Mouse (Mus musculus) layer of hippocampus, adult 2 months (tissue): ENCODE data around the gene Ppp2r5e. TPM values are rescaled to one million over a fixed set of nuclear protein-coding genes. Genes with fewer than 3 reads are reported as not detected.
A peak's percentile ranks its signal among the peaks of the same experiment; 100 is the strongest.

Experiments
- DNase-seq, 2 experiments: peaks; one replicate each; pipeline ENCODE4 v3.0.0; 2022; ENCODE audit warnings: low spot score in 2 of 2
- H3K27ac ChIP-seq: fragments of 200-600 bp; 2 replicates; pipeline ENCODE4 v1.8.1; 2022
- H3K4me3 ChIP-seq: fragments of 200-600 bp; 2 replicates; pipeline ENCODE4 v1.8.1; 2022; ENCODE audit warnings: mild to moderate bottlenecking
- CTCF ChIP-seq: fragments of 200-600 bp; conservative IDR thresholded peaks from 2 replicates; pipeline ENCODE4 v1.8.1; 2022; ENCODE audit warnings: antibody characterized with exemption, mild to moderate bottlenecking, moderate library complexity
- total RNA-seq, 2 experiments: library from RNA; stranded (reverse); gene quantifications; 2 replicates each; pipeline ENCODE4 v1.2.3; 2021

Ppp2r5e gene
- total RNA-seq, 2 experiments from 2014 or later = 79.1 to 80.1 TPM

DNA sequence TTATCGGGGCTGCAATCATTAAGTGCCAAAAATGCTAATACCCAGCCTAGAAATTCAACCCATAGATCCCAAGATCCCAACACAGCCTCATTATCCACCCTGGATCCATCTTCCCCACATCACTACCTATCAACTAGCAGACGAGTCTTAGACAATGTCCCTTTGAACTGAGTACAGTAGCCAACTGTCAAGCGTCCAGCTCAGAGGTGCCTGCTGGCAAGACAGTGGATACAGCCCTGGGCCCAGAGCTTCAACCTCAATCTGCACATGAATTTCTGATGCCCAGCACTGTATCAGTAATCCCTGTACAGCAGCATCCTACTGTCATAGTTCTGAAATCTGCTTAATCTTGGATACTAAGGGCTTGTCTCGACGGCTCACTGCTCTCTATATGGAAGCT is 30.3 kb downstream of the Ppp2r5e start:
- TF ChIP-seq CTCF = no peak
- H3K27ac ChIP-seq = no peak overlapping the region

DNA sequence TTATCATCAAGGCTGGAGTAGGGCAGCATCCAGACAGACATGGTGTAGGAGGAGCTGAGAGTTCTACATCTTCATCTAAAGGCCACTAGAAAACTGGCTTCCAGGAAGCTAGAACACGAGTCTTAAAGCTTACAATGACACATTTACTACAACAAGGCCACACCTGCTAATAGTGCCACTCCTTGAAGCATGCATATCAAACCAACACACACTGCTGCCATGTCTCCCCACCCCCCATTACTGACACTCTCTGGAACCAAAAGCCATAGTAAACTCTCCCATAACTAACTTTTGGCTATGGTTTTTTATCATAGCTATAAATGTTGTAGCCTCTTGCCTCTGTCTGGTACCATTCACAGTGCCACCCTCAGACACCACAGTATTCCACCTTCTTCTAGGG is 31.5 kb downstream of the Ppp2r5e start:
- no peak overlapping the region for H3K27ac ChIP-seq
- no peak for TF ChIP-seq CTCF
- no peak for DNase-seq
- no peak overlapping the region for H3K4me3 ChIP-seq

More for the DNA sequence above, 30.3 kb downstream of the Ppp2r5e start:
- no peak overlapping the region for H3K4me3 ChIP-seq
- DNase-seq = no peak

- H3K4me3 ChIP-seq = no peak overlapping the region
- no peak for TF ChIP-seq CTCF
- DNase-seq = no peak
- no peak overlapping the region for H3K27ac ChIP-seq
These were observed 32.9 kb downstream of the Ppp2r5e start for GRCm38 (mm10) chr12:75562996-75563618.

DNA sequence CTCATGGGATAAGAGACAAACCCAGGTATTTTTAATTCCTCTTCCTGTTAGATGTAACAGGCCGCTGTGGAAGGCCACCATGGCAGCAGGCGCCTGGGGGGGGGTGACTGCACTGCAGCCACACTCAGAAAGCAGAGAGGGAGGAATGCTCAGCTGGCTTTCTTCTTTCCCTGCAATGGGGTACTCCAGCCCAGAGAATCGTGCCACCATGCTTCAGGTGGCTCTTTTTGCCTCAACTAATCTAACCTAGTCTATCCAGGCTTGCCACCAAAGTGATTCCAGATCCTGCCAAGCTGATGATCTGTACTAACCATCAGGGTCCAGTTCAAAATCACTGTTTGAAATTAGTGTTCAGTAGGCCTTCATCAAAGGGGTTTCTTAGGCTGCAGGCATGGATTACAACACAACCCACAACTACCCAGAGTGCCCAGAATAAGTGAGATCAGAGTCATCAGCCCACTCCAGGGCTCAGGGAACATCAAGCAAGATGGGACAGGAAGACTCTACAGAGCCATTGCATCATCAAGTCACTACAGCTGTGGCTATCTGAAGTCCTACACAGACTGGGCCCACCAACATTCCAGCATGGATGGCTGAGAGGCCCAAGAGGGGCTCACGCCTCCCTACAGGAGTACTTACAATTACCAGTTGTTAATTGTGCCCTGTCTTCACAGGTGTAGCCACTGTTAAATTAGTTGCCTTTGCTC is 35.2 kb downstream of the Ppp2r5e start:
- no peak for TF ChIP-seq CTCF
- Histone ChIP-seq H3K4me3 (no peak overlapping the region), H3K27ac (no peak overlapping the region)
- DNase-seq = no peak

DNA sequence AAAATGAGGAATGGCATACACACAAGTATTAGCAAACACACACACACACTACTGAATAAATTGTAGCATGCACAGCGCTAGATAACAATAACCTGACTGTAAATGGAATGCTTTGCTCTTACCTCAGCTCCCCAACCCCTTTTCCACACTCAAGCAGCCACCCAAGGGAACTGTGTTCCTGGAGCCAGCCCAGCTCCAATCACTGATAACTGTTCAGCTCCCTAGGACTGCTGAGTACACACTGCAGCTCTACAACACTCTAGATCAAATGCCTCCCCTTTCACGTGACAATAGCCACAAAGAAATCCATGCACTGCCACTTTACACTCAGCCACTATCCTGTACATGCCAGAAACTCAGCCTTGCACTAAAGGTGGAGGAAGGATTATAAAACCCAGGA is 36.8 kb downstream of the Ppp2r5e start:
- Histone ChIP-seq H3K4me3 (no peak overlapping the region), H3K27ac (no peak overlapping the region)
- no peak for TF ChIP-seq CTCF
- no peak for DNase-seq

GRCm38 (mm10) chr12:75557813-75558212 is 38.2 kb downstream of the Ppp2r5e start:
- TF ChIP-seq CTCF = no peak
- no peak for DNase-seq
- H3K27ac ChIP-seq = peak overlapping the region; percentile 14; the same call in 1 of the 2 replicates
- H3K4me3 ChIP-seq = no peak overlapping the region

DNA sequence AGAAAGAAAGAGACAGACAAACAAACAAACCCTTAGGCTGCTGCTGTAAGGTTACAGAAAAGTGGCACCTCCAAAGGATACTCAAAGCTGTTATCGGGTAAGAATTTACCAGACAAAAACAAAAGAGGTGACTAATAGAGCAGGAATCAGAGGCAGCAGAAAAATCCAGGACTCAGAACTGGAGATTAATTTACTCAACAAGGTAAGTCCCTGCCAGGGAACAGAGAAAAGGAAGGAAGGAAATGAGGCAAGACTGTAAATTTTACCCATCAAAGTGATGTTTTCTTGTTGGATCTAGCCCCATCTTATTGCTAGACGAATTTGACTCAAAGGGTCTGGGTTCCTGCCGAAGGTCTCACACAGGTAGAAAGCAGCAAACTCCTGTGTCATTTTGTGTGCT is 41.0 kb downstream of the Ppp2r5e start:
- no peak for DNase-seq
- Histone ChIP-seq H3K4me3 (no peak overlapping the region), H3K27ac (no peak overlapping the region)
- no peak for TF ChIP-seq CTCF

DNA sequence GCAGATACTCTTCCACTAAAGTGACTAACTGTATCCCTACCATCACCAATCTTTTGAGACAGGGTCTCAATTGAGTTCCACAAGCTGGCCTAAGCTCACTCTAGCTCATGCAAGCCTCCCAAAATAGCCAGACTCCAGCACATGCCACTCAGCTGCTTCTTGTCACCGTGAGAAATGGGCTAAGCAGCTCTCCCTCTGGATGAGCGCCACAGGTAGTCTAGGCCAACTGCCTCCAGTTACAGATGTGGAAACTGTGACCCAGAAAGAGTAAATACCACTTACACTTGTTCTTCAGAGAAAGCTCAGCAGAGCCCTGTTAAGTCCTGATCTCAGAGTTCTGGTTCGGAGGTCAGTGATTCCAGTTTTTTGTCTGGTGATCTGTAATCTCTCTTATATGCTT is 43.7 kb downstream of the Ppp2r5e start:
- Histone ChIP-seq H3K27ac (no peak overlapping the region), H3K4me3 (no peak overlapping the region)
- TF ChIP-seq CTCF = no peak
- DNase-seq = no peak

DNA sequence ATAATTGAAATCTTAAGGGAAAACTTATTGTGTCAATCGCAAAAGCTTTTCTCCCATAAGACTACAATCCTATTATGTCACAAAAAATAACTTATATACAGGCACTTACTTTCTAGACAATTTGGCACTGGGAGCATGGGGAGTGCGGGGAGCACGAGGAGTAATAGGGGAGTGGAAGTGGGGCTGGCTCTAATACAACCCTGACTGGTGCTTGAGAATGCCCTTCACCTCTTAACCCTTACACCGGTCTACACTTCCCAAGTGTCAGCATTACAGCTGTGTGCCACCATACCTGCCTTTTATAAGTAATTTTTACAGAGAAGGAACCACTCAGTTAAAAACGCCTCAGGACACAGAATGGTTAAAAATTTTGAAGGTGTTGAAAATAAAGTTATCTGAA is 44.4 kb downstream of the Ppp2r5e start:
- TF ChIP-seq CTCF = no peak
- no peak for DNase-seq
- no peak overlapping the region for H3K4me3 ChIP-seq
- H3K27ac ChIP-seq = no peak overlapping the region

DNA sequence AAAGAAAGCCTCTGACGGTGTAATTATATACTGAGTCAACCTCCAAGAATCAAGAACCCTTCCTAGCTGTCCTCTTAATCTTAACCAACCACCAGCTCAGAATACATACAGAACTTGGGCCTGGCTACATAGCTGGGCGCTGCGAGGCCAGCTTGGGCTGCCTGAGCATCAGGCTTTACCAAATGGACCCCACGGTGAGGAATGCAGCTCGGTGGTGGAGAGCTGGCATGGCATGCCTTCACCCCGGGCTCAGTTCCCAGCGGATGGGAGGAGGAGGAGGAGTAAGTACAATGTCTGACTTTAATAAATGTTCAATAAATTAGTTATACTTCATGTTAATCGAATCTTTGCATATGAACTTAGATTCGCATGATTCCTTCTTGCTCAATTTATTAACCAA is 47.0 kb downstream of the Ppp2r5e start:
- Histone ChIP-seq H3K27ac (no peak overlapping the region), H3K4me3 (no peak overlapping the region)
- DNase-seq = no peak
- 0 out of 2 replicates have a peak, but pooled peaks have one; percentile 13 for TF ChIP-seq CTCF

GRCm38 (mm10) chr12:75547174-75547573 is 48.9 kb downstream of the Ppp2r5e start:
- DNase-seq = no peak
- Histone ChIP-seq H3K4me3 (no peak overlapping the region), H3K27ac (no peak overlapping the region)
- TF ChIP-seq CTCF = no peak

DNA sequence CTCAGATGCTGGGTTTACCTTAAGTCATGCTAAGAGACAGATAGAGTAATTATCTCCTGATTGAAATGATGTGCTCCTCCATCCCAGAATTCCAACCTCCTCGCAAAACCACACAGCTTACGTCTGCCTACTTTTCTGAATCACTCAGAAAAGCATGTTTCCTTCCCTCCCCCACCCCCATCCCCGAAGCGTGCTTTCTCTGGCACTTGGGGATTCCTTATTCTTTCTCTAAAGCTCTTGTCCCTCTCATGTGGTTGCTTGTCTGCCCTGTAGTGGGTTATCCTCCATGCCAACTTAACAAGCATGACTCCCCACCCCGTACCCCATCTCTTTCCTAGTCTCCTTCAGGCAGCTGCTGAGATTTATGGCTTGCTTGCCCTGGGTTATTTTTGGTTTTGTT is 49.8 kb downstream of the Ppp2r5e start:
- H3K4me3 ChIP-seq = no peak overlapping the region
- no peak for DNase-seq
- TF ChIP-seq CTCF = no peak
- H3K27ac ChIP-seq = no peak overlapping the region

- Histone ChIP-seq H3K4me3 (no peak overlapping the region), H3K27ac (no peak overlapping the region)
- DNase-seq = no peak
- TF ChIP-seq CTCF = no peak
These were observed 50.6 kb downstream of the Ppp2r5e start for GRCm38 (mm10) chr12:75545431-75545925.

DNA sequence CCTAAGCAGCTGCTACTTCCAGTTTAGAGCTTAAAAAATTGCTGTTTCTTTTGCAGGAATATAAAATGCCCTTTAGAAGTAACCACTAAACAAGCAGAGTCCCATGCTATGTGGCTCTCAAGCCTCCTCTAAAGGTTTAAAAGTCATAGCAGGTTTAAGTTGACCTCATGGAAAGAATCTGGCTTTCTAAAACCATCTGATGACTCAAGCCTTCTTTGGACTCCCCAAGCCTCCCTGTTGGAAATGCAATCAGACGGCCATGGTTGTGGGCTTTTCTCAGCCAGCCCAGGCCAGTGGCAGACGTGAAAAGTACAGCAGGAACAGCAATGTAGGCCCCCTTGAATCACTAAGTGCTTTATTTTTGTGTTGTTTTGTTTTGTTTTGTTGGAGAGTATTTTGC is 51.4 kb downstream of the Ppp2r5e start:
- H3K27ac ChIP-seq = no peak overlapping the region

More for the DNA sequence above, 51.4 kb downstream of the Ppp2r5e start:
- no peak overlapping the region for H3K4me3 ChIP-seq
- TF ChIP-seq CTCF = no peak
- DNase-seq = no peak
